Mouse (Mus musculus) E14TG2a.4 (cell line): Measurements from ENCODE around the gene Rps6ka5.

ENCODE experiments used
- H3K27me3 ChIP-seq: 2 replicates; pipeline ENCODE4 v1.6.1; 2014; ENCODE audit warnings: low read length, control low read depth; ENCODE audit not compliant: insufficient read depth
- H3K36me3 ChIP-seq: 2 replicates; pipeline ENCODE4 v1.6.1; 2014; ENCODE audit warnings: low read length, control low read depth; ENCODE audit not compliant: insufficient read depth
- H3K4me1 ChIP-seq: replicated peaks from 2 replicates; pipeline ENCODE4 v1.6.1; 2014; ENCODE audit warnings: low read depth, low read length, control low read depth
- H3K4me3 ChIP-seq: replicated peaks from 2 replicates; pipeline ENCODE4 v1.5.1; 2014; ENCODE audit warnings: mild to moderate bottlenecking, low read length
- H3K9me3 ChIP-seq: 2 replicates; pipeline ENCODE4 v1.6.1; 2014; ENCODE audit warnings: low read length, control low read depth
- CTCF ChIP-seq: conservative IDR thresholded peaks from 2 replicates; pipeline ENCODE4 v1.5.1; 2014; ENCODE audit warnings: low read length
- NANOG ChIP-seq: IDR thresholded peaks from 2 replicates; pipeline ENCODE4 v1.6.1; 2014; ENCODE audit warnings: borderline replicate concordance, low read length, mixed read lengths
- POU5F1 ChIP-seq: IDR thresholded peaks from 2 replicates; pipeline ENCODE4 v1.6.1; 2014; ENCODE audit warnings: low read length, borderline replicate concordance

The Rps6ka5 gene

DNA sequence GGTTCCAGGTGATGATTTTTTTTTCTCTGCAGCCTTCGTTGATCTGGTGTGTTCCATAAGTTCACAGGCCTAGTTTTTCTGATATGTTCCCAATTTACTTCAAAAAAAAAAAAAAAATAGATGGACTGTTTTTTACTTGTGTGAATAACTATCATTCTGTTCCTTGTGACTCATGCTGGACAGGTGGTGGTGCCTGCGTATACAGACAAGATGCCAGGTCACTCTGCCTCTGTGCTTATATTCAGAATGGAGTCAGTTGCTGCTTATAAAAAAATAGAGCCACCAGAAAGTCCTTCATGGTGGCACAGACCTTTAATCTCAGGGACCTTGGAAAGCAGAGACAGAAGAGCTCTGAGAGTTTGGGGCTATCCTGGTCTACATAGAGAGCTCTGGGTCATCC, 8.8 kb upstream of the Rps6ka5 start:
- TF ChIP-seq NANOG (no peak), POU5F1 (no peak), CTCF (no peak)
- H3K9me3 ChIP-seq = no peaks in the 10 kb centered on the region
- H3K36me3 ChIP-seq = no peaks in the 10 kb centered on the region

DNA sequence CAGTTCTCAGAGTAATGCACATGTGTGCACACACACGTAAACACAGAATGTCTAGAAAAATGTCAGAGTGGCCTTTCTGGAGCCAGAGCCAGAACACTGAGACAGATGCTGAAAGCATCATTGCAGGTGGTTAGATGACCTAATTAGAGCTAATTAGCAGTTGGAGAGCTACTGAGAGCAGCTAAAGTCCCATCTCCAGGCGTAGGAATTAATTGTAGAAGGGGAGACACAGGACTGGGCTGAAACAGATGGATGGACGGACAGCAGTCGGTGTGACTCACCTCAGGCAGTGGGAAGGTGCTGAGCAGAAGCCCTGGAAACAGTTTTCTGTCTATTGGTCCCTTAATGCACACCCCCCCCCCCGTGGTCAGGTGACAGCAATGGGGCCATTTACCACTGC, 8.4 kb upstream of the Rps6ka5 start:
- H3K9me3 ChIP-seq = no peaks in the 10 kb centered on the region
- H3K4me1 ChIP-seq = no peaks in the 10 kb centered on the region; the same call in 1 of the 2 replicates
- H3K4me3 ChIP-seq = no peak overlapping the region
- TF ChIP-seq NANOG (no peak), POU5F1 (no peak), CTCF (no peak)
- H3K36me3 ChIP-seq = no peaks in the 10 kb centered on the region
- H3K27me3 ChIP-seq = peaks cover 17% of the 10 kb centered on the region

More for the DNA sequence above, 8.8 kb upstream of the Rps6ka5 start:
- Histone ChIP-seq H3K4me3 (no peak overlapping the region), H3K4me1 (no peaks in the 10 kb centered on the region; the same call in 1 of the 2 replicates), H3K27me3 (peaks cover 14% of the 10 kb centered on the region)

DNA sequence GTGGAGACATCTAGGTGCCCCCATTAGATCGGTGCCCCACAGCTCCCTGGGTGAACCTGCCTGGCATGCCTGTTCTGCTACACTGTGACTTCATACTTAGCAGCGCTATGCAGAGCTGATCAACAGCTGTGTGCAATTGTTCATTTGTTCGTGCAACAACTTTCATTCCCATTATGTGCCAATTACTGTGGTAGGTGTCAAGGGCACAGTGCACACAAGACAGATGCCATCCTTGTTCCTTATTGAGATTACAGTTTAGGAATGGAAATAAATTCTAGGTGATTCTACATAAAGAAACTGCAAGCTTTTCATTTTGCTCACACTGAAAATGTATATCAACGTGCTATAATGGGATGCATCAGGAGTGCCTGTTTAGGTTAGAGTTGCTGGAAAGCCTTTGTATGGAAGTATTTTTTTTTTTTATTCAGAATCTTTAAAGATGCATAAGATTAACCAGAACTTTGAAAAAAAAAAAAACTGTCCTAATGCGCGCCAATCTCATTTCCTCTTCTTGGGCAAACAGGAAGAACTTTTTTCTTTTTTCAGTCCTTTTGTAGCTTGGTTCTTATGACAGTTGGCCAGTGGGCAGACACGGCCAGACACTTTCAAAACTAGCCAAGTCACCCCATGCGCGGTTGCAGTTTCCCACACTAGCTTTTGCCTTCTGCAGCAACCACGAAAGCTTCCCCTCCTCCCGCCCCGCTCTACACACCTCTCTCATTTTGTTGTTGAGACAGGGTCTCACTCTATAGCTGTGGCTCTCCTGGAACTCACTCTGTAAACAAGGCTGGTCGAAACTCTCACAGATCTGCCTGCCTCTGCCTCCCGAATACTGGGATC, 2.1 kb upstream of the Rps6ka5 start:
- no peak for TF ChIP-seq NANOG
- TF ChIP-seq POU5F1 = no peak
- TF ChIP-seq CTCF = no peak
- H3K27me3 ChIP-seq = peaks cover 27% of the 10 kb centered on the region
- H3K36me3 ChIP-seq = no peaks in the 10 kb centered on the region
- H3K9me3 ChIP-seq = no peaks in the 10 kb centered on the region
- H3K4me3 ChIP-seq = no peak overlapping the region
- peaks cover 20% of the 10 kb centered on the region for H3K4me1 ChIP-seq

DNA sequence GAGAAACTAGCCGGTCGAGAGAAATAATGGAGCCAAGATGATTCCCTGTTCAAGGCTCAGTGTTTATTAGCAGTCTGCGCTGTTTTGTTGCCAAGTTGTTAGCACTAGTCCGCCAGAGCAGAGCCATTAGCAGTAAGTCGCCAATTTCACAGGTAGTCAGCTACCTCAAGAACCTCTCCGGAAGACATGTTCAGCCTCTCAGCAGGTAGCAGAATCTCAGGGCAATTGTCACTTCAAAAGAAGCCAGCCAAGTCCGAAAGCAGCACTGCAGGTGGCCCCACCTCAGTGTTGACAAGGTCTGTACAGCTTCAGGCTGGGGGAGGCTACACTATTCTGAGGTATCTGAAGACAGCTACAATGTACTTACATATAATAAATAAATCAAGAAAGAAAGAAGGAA, 1.1 kb upstream of the Rps6ka5 start:
- Histone ChIP-seq H3K4me3 (no peak overlapping the region), H3K36me3 (no peaks in the 10 kb centered on the region)

DNA sequence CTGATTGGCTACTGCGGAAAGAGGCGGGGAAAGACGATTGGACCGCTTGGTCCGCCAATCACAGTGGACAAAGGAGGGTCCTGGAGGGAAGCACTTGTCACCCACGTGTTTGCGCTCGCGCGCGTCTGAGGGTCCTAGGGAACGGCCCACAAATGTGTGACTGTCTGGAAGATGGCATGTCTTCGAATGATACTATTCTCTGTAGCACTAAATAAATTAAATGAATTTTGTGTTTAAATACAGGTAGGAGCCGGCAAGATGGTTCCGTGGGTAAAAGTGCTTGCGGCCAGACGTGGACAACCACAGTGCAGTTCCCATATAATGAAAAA, 1.4 kb downstream of the Rps6ka5 start:
- Histone ChIP-seq H3K36me3 (0 out of 2 replicates have a peak, but pooled peaks cover 5% of the 10 kb centered on the region), H3K9me3 (no peaks in the 10 kb centered on the region), H3K4me3 (peak overlapping the region; percentile 45), H3K27me3 (peaks cover 11% of the 10 kb centered on the region), H3K4me1 (peaks cover 42% of the 10 kb centered on the region)
- no peak for TF ChIP-seq NANOG
- TF ChIP-seq POU5F1 = no peak
- no peak for TF ChIP-seq CTCF

More for the DNA sequence above, 1.1 kb upstream of the Rps6ka5 start:
- peaks cover 27% of the 10 kb centered on the region for H3K27me3 ChIP-seq
- TF ChIP-seq NANOG (peak; percentile 74), POU5F1 (no peak)
- H3K9me3 ChIP-seq = no peaks in the 10 kb centered on the region
- H3K4me1 ChIP-seq = peaks cover 26% of the 10 kb centered on the region

DNA sequence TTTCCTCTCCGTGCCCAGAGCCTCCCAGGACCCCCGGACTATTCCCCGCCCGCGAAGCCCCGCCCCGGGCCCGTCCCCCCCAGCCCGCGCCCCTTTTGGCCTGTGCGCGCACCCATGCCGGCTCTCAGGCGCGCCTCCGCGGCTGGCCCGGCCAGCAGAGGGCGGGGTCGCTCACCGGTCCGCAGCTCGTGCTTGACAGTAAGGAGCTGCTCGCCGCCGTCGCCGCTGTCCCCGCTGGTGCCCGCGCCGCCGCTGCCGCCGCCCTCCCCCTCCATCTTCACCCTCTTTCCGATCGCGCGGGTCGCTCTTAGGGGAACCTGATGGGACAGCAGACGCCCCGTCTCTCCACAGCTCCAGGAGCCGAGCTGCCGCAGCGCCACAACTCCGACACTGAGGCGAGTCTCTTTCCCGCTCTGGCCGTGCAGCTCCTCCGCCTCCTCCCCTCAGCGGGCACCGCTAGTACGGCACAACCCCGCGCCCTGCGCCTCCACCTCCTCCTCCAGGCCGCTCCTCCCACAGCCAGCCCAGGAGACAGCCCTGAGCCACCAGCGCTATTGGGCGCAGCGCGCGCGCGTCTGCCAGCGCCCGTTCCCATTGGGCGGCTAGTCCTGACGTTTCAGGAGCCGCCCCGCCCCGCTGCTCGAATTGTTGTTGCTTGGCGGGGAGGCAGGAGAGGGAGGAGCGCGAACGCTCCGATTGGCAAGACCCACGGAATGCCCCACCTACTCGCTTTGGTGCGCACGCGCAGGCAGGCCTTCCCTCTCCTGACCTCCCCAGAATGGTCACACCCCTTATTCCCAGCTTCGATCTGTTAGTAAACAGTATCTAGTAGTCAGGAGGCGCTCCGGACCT, 2.0 kb downstream of the Rps6ka5 start:
- no peaks in the 10 kb centered on the region for H3K9me3 ChIP-seq
- peaks cover 47% of the 10 kb centered on the region for H3K4me1 ChIP-seq
- H3K27me3 ChIP-seq = peaks cover 7% of the 10 kb centered on the region; the same call in 1 of the 2 replicates
- H3K4me3 ChIP-seq = peak overlapping the region; percentile 95
- H3K36me3 ChIP-seq = 0 out of 2 replicates have a peak, but pooled peaks cover 5% of the 10 kb centered on the region
- no peak for TF ChIP-seq NANOG
- no peak for TF ChIP-seq POU5F1
- no peak for TF ChIP-seq CTCF

DNA sequence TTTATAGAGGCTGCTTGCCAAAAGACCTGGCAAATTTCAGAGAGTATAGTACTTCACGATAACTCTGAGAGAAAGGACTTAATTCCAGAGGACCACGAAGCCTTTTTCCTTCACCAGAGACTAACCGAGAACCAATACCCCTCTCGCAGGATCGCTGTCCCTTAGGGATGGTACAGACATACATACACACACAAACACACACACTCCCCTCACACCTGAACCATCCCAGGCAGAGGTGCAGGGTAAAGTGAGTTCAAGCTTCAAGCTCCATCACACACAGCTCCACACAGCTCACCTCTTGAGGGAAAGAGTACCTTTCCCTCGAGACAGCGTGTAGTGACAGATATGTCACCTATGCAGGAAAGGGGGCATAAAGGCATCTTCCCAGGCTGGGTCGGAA, 2.6 kb downstream of the Rps6ka5 start:
- Histone ChIP-seq H3K4me3 (peak overlapping the region; percentile 95), H3K36me3 (0 out of 2 replicates have a peak, but pooled peaks cover 5% of the 10 kb centered on the region), H3K27me3 (peaks cover 5% of the 10 kb centered on the region; the same call in 1 of the 2 replicates), H3K9me3 (no peaks in the 10 kb centered on the region), H3K4me1 (peaks cover 51% of the 10 kb centered on the region)
- TF ChIP-seq POU5F1 = no peak
- TF ChIP-seq NANOG = no peak
- TF ChIP-seq CTCF = no peak

DNA sequence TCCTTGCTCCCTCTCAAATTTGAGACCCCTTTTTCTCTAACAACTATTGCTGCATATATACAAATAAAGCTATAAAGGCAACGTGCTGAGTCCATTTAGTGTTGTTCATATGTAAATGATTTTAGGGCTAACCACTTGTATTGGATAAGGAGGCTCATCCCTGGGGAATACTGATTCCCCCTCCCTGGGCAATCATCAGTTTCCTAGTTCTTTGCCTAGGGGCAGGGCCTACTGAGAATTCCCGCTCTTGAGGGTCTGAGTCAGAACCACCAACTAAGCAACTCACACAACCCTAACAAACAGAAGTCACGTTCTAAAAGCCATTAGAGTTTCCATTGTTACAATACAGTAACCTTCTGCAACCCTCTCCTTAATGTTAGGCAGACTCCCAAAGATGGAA, 6.0 kb downstream of the Rps6ka5 start:
- H3K4me1 ChIP-seq = peaks cover 39% of the 10 kb centered on the region
- no peaks in the 10 kb centered on the region for H3K27me3 ChIP-seq
- H3K4me3 ChIP-seq = no peak overlapping the region
- peak; percentile 50; the same call in 1 of the 2 replicates for TF ChIP-seq NANOG
- no peak for TF ChIP-seq POU5F1
- TF ChIP-seq CTCF = no peak
- H3K36me3 ChIP-seq = 0 out of 2 replicates have a peak, but pooled peaks cover 5% of the 10 kb centered on the region
- no peaks in the 10 kb centered on the region for H3K9me3 ChIP-seq
